Mouse (Mus musculus) heart, adult 2 months (tissue): Measurements from ENCODE around the gene Diras1. TPM values are rescaled to one million over a fixed set of nuclear protein-coding genes. Genes with fewer than 3 reads are reported as not detected.
A peak's percentile ranks its signal among the peaks of the same experiment; 100 is the strongest.
"Not testable (repeated sequence)": the region's sequence is repeated elsewhere in the genome, so short reads cannot be mapped to it uniquely, and the experiment has no call there.

Experiments used
- DNase-seq, 2 experiments: peaks; one replicate each; pipeline ENCODE4 v3.0.0; 2021
- H3K27ac ChIP-seq: fragments of 200-600 bp; 2 replicates; pipeline ENCODE4 v1.8.1; 2022
- H3K27me3 ChIP-seq: fragments of 200-500 bp; 2 replicates; pipeline ENCODE4 v1.6.1; 2012; ENCODE audit warnings: mild to moderate bottlenecking, low read length, inconsistent platforms, mixed read lengths; ENCODE audit not compliant: control insufficient read depth, insufficient read depth
- H3K36me3 ChIP-seq: fragments of 200-500 bp; 2 replicates; pipeline ENCODE4 v1.6.1; 2012; ENCODE audit warnings: low read length, inconsistent platforms; ENCODE audit not compliant: control insufficient read depth, insufficient read depth
- H3K4me1 ChIP-seq: fragments of 200-500 bp; 2 replicates; pipeline ENCODE4 v1.6.1; 2011; ENCODE audit warnings: low read length; ENCODE audit not compliant: control insufficient read depth, insufficient read depth
- H3K4me3 ChIP-seq: fragments of 200-600 bp; 2 replicates; pipeline ENCODE4 v1.8.1; 2022
- H3K79me2 ChIP-seq: fragments of 200-500 bp; replicated peaks from 2 replicates; pipeline ENCODE4 v1.6.1; 2012; ENCODE audit warnings: mild to moderate bottlenecking, inconsistent platforms, low read length, moderate library complexity, mixed read lengths; ENCODE audit not compliant: control insufficient read depth, insufficient read depth
- H3K9ac ChIP-seq: fragments of 200-500 bp; 2 replicates; pipeline ENCODE4 v1.6.1; 2012; ENCODE audit warnings: low read depth, mild to moderate bottlenecking, control low read depth, inconsistent platforms, low read length, mixed read lengths
- CTCF ChIP-seq: fragments of 200-600 bp; IDR thresholded peaks from 2 replicates; pipeline ENCODE4 v1.8.1; 2022; ENCODE audit warnings: antibody characterized with exemption, mild to moderate bottlenecking, moderate library complexity
- EP300 ChIP-seq: fragments of 200-500 bp; IDR thresholded peaks from 2 replicates; pipeline ENCODE4 v1.6.1; 2011; ENCODE audit warnings: low read depth, low read length, control low read depth; ENCODE audit not compliant: insufficient read depth
- POLR2A ChIP-seq: fragments of 200-500 bp; IDR thresholded peaks from 2 replicates; pipeline ENCODE4 v1.6.1; 2011; ENCODE audit warnings: mild to moderate bottlenecking, low read depth, low read length, control low read depth; ENCODE audit not compliant: insufficient read depth
- WGBS: fragments of 180-500 bp; shearing (Covaris S2); methylation state at CpG from one replicate; pipeline ENCODE4 v1.1.7; 2018; 5-methylcytosine and 5-hydroxymethylcytosine counted together
- intact Hi-C: fragments of 180-260 bp; cut with DNase I; formaldehyde crosslinking; loops from one replicate; pipeline ENCODE4 v1.15.1; 2025
- polyA plus RNA-seq: library from polyadenylated mRNA; depleted of rRNA; stranded (reverse); fragments of >200 nt; gene quantifications from 2 replicates; pipeline ENCODE4 v1.2.3, GENCODE M21; 2012
- total RNA-seq, 2 experiments: library from RNA; stranded (reverse); gene quantifications; 2 replicates each; pipeline ENCODE4 v1.2.3; 2021

Diras1 gene
- total and polyA plus RNA-seq, 3 experiments = 0.04 TPM; not detected in 2

- Histone ChIP-seq H3K36me3 (no peaks in the 10 kb centered on the region), H3K4me3 (no peak overlapping the region), H3K79me2 (peaks cover 7% of the 10 kb centered on the region), H3K27me3 (no peaks in the 10 kb centered on the region), H3K27ac (no peak overlapping the region), H3K4me1 (peaks cover 11% of the 10 kb centered on the region), H3K9ac (no peak overlapping the region)
- no peak for DNase-seq
- intact Hi-C loops = no loop called here
- WGBS = 50% methylated on average over 4 of the region's 4 CpGs
- TF ChIP-seq EP300 = no peak
- no peak for TF ChIP-seq CTCF
- no peak for TF ChIP-seq POLR2A
Measured at GRCm38 (mm10) chr10:81062710-81063109, 37.2 kb upstream of the Diras1 start.

GRCm38 (mm10) chr10:81059603-81060543 lies 34.4 kb upstream of the Diras1 start, which contains the start of gene Sgta:
Gene Sgta, minus strand, starts transcription at chr10:81060181.
- no peaks in the 10 kb centered on the region for H3K27me3 ChIP-seq
- DNase-seq = peak; percentile 97 to 99
- no peaks in the 10 kb centered on the region for H3K36me3 ChIP-seq
- intact Hi-C loops = no loop called here
- H3K4me3 ChIP-seq = peak within 1 kb of the TSS; percentile 94
- WGBS = under 1% methylated on average over 48 of the region's 48 CpGs
- peaks cover 20% of the 10 kb centered on the region for H3K4me1 ChIP-seq
- TF ChIP-seq POLR2A (peak; percentile 71), EP300 (peak; percentile 68; the same call in 1 of the 2 replicates), CTCF (no peak)
- H3K9ac ChIP-seq = peak within 1 kb of the TSS; percentile 83
- peak within 1 kb of the TSS; percentile 92 for H3K27ac ChIP-seq
- peaks cover 13% of the 10 kb centered on the region for H3K79me2 ChIP-seq

GRCm38 (mm10) chr10:81058896-81059295 lies 33.4 kb upstream of the Diras1 start:
- peaks cover 16% of the 10 kb centered on the region for H3K79me2 ChIP-seq
- peak overlapping the region; percentile 94 for H3K4me3 ChIP-seq
- no peaks in the 10 kb centered on the region for H3K36me3 ChIP-seq
- no peak overlapping the region for H3K27ac ChIP-seq
- no peak for TF ChIP-seq EP300
- no peak for TF ChIP-seq POLR2A
- TF ChIP-seq CTCF = no peak
- no peaks in the 10 kb centered on the region for H3K27me3 ChIP-seq
- H3K4me1 ChIP-seq = peaks cover 20% of the 10 kb centered on the region
- DNase-seq = no peak
- 47% methylated on average over 6 of the region's 6 CpGs for WGBS
- no peak overlapping the region for H3K9ac ChIP-seq
- intact Hi-C loops = no loop called here

GRCm38 (mm10) chr10:81057406-81058130 lies 32.1 kb upstream of the Diras1 start:
- no peak overlapping the region for H3K9ac ChIP-seq

GRCm38 (mm10) chr10:81055802-81056340 lies 30.4 kb upstream of the Diras1 start:
- Histone ChIP-seq H3K79me2 (peaks cover 21% of the 10 kb centered on the region), H3K4me1 (peaks cover 22% of the 10 kb centered on the region)
- intact Hi-C loops, H3K27ac ChIP-seq, H3K36me3 ChIP-seq, DNase-seq, H3K4me3 ChIP-seq, H3K9ac ChIP-seq, H3K27me3 ChIP-seq: not testable (repeated sequence)
- 58% methylated on average over 11 of the region's 11 CpGs for WGBS

More at GRCm38 (mm10) chr10:81057406-81058130, 32.1 kb upstream of the Diras1 start:
- Histone ChIP-seq H3K36me3 (no peaks in the 10 kb centered on the region), H3K4me1 (peaks cover 22% of the 10 kb centered on the region), H3K27me3 (no peaks in the 10 kb centered on the region), H3K4me3 (no peak overlapping the region), H3K27ac (no peak overlapping the region), H3K79me2 (peaks cover 18% of the 10 kb centered on the region)
- intact Hi-C loops = no loop called here
- peak in 1 of 2 experiments; percentile 44 for DNase-seq
- TF ChIP-seq POLR2A (no peak), CTCF (no peak), EP300 (no peak)
- 69% methylated on average over 23 of the region's 23 CpGs for WGBS
